Mouse (Mus musculus) left cerebral cortex, adult 9 months (tissue): ENCODE data around the gene Ooep.
"Not testable (repeated sequence)": the region's sequence is repeated elsewhere in the genome, so short reads cannot be mapped to it uniquely, and the experiment has no call there.

Experiments
- DNase-seq, 2 experiments: peaks; one replicate each; pipeline ENCODE4 v3.0.0; 2022; ENCODE audit warnings: low spot score in 2 of 2

The Ooep gene

GRCm38 (mm10) chr9:78367959-78368358 is 10.6 kb downstream of the Ooep start, which contains the start of gene Dppa5a:
TSS of gene Dppa5a (minus strand) at chr9:78368177.
- not testable (repeated sequence) for DNase-seq

- no peak for DNase-seq
Measured at GRCm38 (mm10) chr9:78365850-78366544, 12.5 kb downstream of the Ooep start.

- DNase-seq = no peak
Measured at GRCm38 (mm10) chr9:78364701-78365100, 13.8 kb downstream of the Ooep start.

GRCm38 (mm10) chr9:78363374-78363773 is 15.2 kb downstream of the Ooep start:
- DNase-seq = no peak

- no peak for DNase-seq
Measured at GRCm38 (mm10) chr9:78360484-78360872, 18.0 kb downstream of the Ooep start.

- no peak for DNase-seq
Measured at GRCm38 (mm10) chr9:78359750-78360483, 18.6 kb downstream of the Ooep start.

- DNase-seq = peak in 1 of 2 experiments; percentile 20
Measured at GRCm38 (mm10) chr9:78358053-78358452, 20.5 kb downstream of the Ooep start.

- DNase-seq = no peak
Measured at GRCm38 (mm10) chr9:78355611-78356010, 22.9 kb downstream of the Ooep start, which contains the start of gene Gsta2. TSS of gene Gsta2 (minus strand) at chr9:78355788.

- no peak for DNase-seq
Measured at GRCm38 (mm10) chr9:78354665-78355578, 23.6 kb downstream of the Ooep start.

GRCm38 (mm10) chr9:78351504-78352220 is 26.9 kb downstream of the Ooep start:
- DNase-seq = no peak

GRCm38 (mm10) chr9:78350007-78350406 is 28.5 kb downstream of the Ooep start:
- not testable (repeated sequence) for DNase-seq

- DNase-seq = not testable (repeated sequence)
Measured at GRCm38 (mm10) chr9:78349141-78349540, 29.4 kb downstream of the Ooep start.

- not testable (repeated sequence) for DNase-seq
Measured at GRCm38 (mm10) chr9:78348206-78349004, 30.1 kb downstream of the Ooep start.

- DNase-seq = no peak
Measured at GRCm38 (mm10) chr9:78347004-78347403, 31.5 kb downstream of the Ooep start.

GRCm38 (mm10) chr9:78345235-78345634 is 33.3 kb downstream of the Ooep start:
- DNase-seq = not testable (repeated sequence)

GRCm38 (mm10) chr9:78343055-78343454 is 35.5 kb downstream of the Ooep start:
- not testable (repeated sequence) for DNase-seq

GRCm38 (mm10) chr9:78342494-78342893 is 36.0 kb downstream of the Ooep start:
- DNase-seq = not testable (repeated sequence)

GRCm38 (mm10) chr9:78340324-78340723 is 38.2 kb downstream of the Ooep start:
- DNase-seq = peak in 1 of 2 experiments; percentile 1

GRCm38 (mm10) chr9:78337050-78337449 is 41.5 kb downstream of the Ooep start:
- DNase-seq = not testable (repeated sequence)

GRCm38 (mm10) chr9:78327289-78327688 is 51.2 kb downstream of the Ooep start, which contains the start of gene Omt2b:
TSS of gene Omt2b (plus strand) at chr9:78327589.
- DNase-seq = not testable (repeated sequence)
